Mouse (Mus musculus) adrenal gland (tissue): ENCODE data around the gene Pepd.

Experiments
- intact Hi-C: fragments of 180-260 bp; cut with DNase I; formaldehyde crosslinking; loops from one replicate; pipeline ENCODE4 v1.15.1; 2025
- long read RNA-seq, 2 experiments: library from polyadenylated mRNA; unstranded; transcript quantifications; one replicate each; pipeline ENCODE4 v2.0.0; 2020; ENCODE audit warnings: borderline replicate concordance in 1 of 2; ENCODE audit not compliant: insufficient replicate concordance in 1 of 2

The Pepd gene
- long read RNA-seq, experiment 1, transcript Pepd-201 (15 exons, 1,881 nt): major isoform, 90 of 101 reads
- long read RNA-seq, experiment 1, partial matches to known transcripts: 6 of 101 reads
- long read RNA-seq, experiment 1, other reads (novel, unspliced or antisense): 3 of 101 reads
- long read RNA-seq, experiment 2, transcript Pepd-201 (15 exons, 1,881 nt): major isoform, 66 of 78 reads
- long read RNA-seq, experiment 2, partial matches to known transcripts: 9 of 78 reads
- long read RNA-seq, experiment 2, other reads (novel, unspliced or antisense): 3 of 78 reads

- intact Hi-C loops: no loop called here
Observed at GRCm38 (mm10) chr7:34911919-34912897, at the start of gene Pepd. Gene Pepd (plus strand): TSS chr7:34912379.

- intact Hi-C loops: no loop called here
Observed at GRCm38 (mm10) chr7:34867289-34867688, 44.9 kb upstream of the Pepd start.

GRCm38 (mm10) chr7:34869693-34870092 is 42.5 kb upstream of the Pepd start:
- intact Hi-C loops: no loop called here

DNA sequence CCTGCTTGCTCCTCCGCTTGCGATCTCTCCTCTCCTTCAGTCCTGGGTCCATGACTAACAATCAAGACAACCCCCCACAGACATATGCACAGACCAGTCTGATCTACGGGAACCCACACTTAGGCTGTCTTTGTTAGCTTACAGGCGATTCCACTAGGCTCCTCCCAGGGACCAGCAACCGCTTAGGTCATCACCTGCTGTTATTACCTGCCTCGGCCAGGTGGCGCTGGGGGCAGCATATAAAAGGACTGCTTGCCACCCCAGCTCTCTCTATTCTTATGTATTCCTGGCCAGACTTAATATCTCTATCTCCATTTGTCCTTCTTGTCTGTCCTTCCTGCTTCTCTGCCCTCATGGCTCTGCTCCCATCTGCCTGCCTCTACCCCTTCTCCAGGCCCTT is 35.4 kb upstream of the Pepd start:
- intact Hi-C loops: no loop called here

- intact Hi-C loops: no loop called here
Observed at GRCm38 (mm10) chr7:34877820-34878219, 34.4 kb upstream of the Pepd start.

DNA sequence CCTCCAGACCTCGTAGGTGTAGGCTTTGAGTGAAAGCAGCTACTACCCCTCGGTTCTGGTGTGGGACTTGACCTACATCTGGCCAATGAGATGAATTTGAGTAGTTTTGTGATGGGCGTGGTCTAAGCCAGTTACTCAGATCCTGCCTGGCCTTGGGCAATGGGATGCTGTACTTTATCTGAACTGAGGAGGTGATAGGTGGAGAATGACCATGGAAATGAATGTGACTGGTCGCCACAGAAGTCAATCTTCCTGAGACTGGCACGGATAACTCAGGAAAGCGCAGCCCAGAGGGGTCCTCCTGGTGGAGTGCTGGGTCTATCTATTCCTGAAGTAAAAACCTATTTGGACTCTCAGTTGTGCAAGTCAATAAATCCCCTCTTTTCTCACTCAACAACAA is 23.7 kb upstream of the Pepd start:
- intact Hi-C loops: no loop called here

DNA sequence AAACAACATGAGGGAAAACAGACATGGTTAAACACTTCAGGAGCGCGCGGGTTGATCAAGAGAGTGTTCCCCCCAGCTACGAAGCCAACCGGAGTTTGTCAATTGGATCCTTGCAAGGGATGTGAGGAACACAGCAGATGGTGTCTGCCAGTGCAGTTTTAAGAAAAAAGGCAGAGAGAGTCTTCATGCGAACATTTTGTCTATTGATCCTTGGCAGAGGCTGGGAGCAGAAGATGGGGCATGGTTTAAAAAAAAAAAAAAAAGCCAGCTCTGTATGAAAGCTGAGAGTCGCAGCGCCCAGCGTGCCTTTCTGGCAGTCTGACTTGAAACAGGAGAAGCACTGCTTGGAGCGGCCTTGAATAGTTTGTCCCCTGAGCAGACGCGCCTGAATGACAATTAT is 23.3 kb upstream of the Pepd start:
- intact Hi-C loops: no loop called here

- intact Hi-C loops: no loop called here
Observed at GRCm38 (mm10) chr7:34892845-34893244, 19.3 kb upstream of the Pepd start.

DNA sequence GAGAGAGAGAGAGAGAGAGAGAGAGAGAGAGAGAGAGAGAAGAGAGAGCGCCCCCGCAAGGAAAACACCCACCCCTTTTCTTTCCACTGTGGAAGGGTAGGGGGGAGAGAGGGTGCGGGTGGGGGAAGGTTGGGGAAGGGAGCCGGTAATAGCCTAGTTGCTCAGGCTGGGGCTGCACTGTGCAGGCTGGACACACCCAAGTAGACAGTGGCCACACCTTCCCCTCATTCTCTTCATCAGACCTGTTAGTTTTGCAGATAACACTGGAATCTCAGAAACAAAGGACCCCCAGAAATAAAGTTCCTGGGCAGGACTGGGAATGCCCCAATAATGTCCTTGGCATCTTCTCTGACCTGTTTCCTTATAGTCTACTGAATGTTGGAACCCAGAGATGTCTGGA is 15.7 kb upstream of the Pepd start:
- intact Hi-C loops: no loop called here

GRCm38 (mm10) chr7:34897058-34897457 is 15.1 kb upstream of the Pepd start:
- intact Hi-C loops: no loop called here

DNA sequence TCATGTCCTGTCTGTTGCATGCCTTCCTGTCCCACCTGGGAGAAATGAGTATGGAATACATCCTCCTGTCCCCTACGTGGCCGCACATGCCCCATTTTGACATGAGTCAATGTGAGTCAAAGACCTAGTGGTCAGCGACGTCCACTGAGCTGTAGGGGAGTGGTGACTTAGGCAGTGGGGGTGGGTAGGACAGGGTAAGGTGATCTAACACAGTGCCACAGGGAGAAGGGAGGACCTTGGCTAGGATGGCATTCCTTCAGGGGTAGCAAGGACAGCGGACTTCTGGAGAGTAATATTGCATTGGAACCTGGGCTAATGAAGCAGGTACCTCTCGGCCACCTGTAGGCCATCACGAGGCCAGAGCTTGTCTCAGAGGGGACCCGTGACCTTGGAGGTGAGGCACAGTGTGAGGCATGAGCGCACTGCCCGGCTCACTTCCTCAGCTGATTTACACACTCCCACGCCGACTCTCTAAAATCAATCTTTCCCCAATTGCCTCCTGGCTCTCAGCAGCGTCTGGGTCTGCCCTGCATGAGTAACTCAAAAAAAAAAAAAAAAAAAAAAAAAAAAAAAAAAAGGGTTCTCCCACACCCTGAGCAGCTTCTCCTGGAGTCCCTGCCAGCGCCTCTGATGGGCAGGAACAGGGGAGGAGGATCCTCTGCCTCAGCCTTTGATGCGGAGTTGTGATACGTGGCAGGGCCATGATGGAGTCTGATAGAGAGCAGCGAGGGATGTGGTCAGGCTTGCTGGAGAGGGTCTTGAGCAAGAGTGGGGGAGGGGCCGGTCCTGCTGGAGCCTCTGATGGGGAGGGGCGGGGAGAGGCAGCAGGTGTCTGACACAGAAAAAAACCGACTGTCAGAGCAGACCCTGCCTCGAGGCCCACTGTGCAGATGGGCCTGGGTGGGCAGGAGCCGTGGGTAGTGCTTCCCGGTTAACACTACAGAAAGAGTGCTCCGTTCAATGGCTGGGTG is 1.8 kb upstream of the Pepd start:
- intact Hi-C loops: no loop called here

DNA sequence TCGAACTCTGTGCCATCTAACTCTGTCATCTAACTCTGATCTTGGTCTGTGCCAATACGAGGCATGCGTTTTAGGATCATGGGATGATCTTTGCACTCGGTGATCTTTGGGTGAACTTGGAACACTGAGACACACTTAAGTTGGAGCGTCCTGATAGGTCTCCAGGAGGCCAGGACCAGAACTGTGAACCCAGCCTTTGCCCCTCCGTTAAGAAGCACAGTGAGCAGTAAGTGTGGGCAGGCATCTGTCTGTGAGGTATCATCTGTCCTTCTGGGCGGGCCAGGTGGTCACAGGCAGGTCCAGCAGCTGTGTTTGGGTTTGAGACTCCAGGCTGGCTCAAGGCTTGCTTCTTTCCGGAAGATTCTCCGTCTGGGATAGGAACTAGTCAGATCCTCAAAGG is 1.8 kb downstream of the Pepd start:
- intact Hi-C loops: no loop called here

GRCm38 (mm10) chr7:34915555-34915954 is 3.4 kb downstream of the Pepd start:
- intact Hi-C loops: loop anchor here (5.0 kb wide), 1 partner anchor 143 kb away; no protein-coding TSS in a partner anchor

- intact Hi-C loops: loop anchor here (5.0 kb wide), 1 partner anchor 145 kb away; no protein-coding TSS in a partner anchor
Observed at GRCm38 (mm10) chr7:34917558-34917957, 5.4 kb downstream of the Pepd start.

DNA sequence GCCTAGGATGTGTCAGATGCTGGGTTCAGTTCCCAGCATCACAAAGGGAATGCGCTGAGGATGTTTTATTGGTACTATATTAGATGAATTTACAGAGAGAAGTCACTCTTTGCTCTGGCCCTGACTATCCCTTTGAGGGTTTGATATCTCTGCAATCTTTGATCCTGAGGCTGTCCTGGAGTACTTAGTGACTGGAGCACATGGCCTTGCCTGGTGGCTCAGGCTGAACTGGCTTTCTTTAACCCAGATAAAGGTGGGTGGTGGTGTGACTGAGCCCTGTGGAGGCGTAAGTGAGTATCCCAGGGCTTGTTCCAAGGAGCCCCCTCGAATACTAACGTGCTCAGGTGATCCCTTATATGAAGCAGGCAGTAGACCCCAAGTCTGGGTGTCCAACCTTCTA is 5.8 kb downstream of the Pepd start:
- intact Hi-C loops: loop anchor here (5.0 kb wide), 1 partner anchor 146 kb away; no protein-coding TSS in a partner anchor

GRCm38 (mm10) chr7:34918416-34918815 is 6.2 kb downstream of the Pepd start:
- intact Hi-C loops: loop anchor here (5.0 kb wide), 1 partner anchor 146 kb away; no protein-coding TSS in a partner anchor

GRCm38 (mm10) chr7:34919054-34919453 is 6.9 kb downstream of the Pepd start:
- intact Hi-C loops: loop anchor here (5.0 kb wide), 1 partner anchor 147 kb away; no protein-coding TSS in a partner anchor

DNA sequence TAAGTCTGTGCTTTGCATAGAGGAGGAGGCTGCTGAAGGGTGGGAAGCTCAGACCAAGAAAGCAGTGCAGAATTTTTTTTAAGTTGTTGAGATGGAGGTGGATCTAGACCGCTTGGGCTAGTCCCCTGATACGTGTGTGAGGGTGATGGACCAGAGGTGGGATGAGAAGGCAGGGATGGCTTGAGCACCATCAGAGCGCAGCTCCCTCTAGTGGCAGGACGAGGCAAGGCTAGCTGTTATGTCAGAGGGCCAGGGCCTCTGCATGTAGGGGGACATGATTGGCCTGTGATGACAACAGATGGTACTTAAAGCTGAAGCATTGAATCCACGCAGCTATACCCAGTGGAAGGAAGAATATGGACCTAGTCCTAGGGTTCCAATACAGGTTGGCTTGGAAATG is 7.6 kb downstream of the Pepd start:
- intact Hi-C loops: loop anchor here (5.0 kb wide), 1 partner anchor 148 kb away; no protein-coding TSS in a partner anchor

- intact Hi-C loops: no loop called here
Observed at GRCm38 (mm10) chr7:34925208-34925607, 13.0 kb downstream of the Pepd start.

- intact Hi-C loops: no loop called here
Observed at GRCm38 (mm10) chr7:34925956-34926355, 13.8 kb downstream of the Pepd start.
